Mouse (Mus musculus) NIH3T3 (cell line): ENCODE data around the gene 1700030K09Rik.

Source experiments
- DNase-seq: peaks from one replicate; pipeline ENCODE4 v3.0.0-alpha.2; 2012; ENCODE audit warnings: low read depth

1700030K09Rik gene

GRCm38 (mm10) chr8:72443338-72443993 is at the start of gene 1700030K09Rik, which contains the start of gene Calr3:
Gene 1700030K09Rik, plus strand, starts transcription at chr8:72443880.
Gene Calr3, minus strand, starts transcription at chr8:72443870.
- DNase-seq = peak; percentile 98

DNA sequence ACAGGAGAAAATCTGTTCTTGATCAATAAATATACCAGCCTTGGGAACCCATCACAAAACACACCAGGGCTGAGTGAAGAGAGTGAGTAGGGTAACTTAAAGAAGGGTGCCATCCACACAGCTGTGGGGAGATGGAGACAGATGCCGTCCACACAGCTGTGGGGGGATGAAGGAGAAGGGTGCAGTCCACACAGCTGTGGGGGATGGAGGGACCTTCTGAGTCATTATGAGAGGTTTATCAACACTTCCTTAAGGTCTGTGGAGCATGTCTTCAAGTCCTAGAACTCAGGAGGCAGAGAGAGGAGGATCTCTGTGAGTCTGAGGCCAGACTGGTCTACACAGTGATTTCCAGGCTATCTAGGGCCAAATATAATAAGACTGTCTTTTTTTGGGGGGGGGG is 42.3 kb upstream of the 1700030K09Rik start:
- no peak for DNase-seq

GRCm38 (mm10) chr8:72402981-72403380 is 40.7 kb upstream of the 1700030K09Rik start:
- DNase-seq = no peak

DNA sequence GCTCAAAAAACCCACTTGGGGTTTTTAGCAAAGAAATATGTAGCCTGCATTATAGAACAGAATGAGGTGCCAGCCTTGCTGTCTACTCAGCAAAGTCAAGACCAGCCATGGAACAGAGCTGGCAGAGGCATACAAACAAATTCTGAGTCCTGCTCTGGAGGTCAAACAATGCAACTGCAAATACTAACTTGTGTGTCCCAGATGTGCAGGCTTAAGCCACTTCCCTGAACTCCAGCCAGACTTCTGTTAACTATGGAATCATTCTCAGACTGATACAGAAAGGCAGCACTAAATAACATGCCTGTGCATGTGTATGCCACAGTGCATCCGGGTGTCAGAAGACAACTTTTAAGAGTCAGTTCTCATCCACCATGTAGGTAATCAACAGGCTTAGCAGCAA is 35.8 kb upstream of the 1700030K09Rik start:
- DNase-seq = peak; percentile 45

- peak; percentile 26 for DNase-seq
Observed at GRCm38 (mm10) chr8:72409443-72409842, 34.2 kb upstream of the 1700030K09Rik start.

- no peak for DNase-seq
Observed at GRCm38 (mm10) chr8:72413839-72414238, 29.8 kb upstream of the 1700030K09Rik start.

- no peak for DNase-seq
Observed at GRCm38 (mm10) chr8:72415252-72415651, 28.4 kb upstream of the 1700030K09Rik start.

- DNase-seq = no peak
Observed at GRCm38 (mm10) chr8:72418073-72418472, 25.6 kb upstream of the 1700030K09Rik start.

DNA sequence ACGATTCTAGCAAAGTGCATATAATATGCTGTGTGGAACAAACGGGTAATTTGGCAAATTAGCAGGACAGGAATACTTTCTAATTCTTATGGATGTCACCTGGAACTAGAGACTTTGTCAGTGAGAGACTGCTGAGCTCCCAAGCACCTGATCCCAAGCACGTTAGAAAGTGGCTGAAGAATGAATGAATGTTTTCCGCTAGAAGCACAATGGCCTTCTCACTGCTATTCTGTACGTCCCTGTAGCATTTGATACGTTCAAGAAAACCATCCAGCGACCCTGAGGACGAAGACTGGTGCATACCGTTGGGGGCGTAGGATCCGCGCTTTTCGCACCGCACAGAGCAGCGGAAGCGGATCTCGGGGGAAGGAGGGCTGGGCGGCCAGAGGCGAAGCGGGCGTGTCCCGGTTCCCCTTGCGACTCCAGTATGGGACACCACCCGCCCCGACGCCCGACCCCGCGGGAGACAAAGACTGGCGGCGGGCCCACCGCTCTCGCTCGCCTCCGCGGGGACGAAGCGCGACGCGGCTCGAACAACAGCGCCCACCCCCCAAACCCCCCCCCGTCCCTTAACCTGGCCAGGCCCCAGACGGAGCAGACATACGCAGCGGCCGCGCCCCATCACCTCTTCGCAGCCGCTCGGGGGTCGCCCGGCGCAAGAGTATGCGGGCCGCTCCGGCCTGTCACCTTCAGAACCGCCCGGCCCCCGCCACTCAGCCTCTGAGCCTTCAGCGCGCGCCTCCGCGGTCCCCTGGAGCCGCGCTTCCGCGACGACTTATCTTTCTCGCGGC is 22.9 kb upstream of the 1700030K09Rik start:
- DNase-seq = peak; percentile 36

GRCm38 (mm10) chr8:72421362-72422335 is 22.0 kb upstream of the 1700030K09Rik start, which contains the start of gene Eps15l1:
Gene Eps15l1, minus strand, starts transcription at chr8:72421460.
- peak; percentile 100 for DNase-seq

DNA sequence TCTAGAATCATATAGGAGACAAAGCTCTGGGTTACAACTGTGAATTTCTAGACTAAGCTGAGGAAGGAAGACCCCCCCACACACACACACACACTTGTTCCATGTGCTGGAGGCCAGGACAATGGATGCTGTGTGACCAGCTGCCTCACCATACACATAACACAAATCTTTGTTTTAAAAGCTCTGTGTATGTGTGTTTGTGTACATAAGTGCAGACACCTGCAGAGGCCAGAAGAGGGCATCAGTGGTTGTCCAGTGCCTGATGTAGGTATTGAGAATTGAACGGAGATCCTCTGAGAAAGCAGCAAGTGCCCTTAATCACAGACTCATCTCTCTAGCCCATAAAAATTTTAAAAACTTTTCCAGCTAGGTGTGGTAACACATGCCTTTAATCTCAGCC is 20.8 kb upstream of the 1700030K09Rik start:
- DNase-seq = peak; percentile 49

- no peak for DNase-seq
Observed at GRCm38 (mm10) chr8:72429676-72430075, 14.0 kb upstream of the 1700030K09Rik start.

DNA sequence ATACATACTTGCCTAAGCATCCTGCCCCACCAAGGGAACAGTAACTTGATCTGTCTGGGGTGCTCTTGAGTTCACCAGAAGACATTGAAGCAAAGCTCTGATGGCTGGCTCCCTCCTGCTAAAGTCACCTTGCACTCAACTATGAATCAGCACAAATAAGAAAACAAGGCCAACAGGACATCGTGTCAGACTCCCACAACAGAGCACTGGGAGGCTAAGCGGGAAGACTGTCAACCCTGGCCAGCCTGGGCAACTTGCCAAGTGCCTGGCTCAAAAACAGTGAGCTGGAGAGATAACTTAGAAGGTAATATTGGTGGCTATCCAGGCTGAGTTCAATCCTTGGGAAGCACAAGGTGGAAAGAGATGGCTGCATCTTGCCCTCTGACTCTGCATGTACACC is 8.7 kb upstream of the 1700030K09Rik start:
- peak; percentile 77 for DNase-seq

GRCm38 (mm10) chr8:72438248-72439015 is 5.2 kb upstream of the 1700030K09Rik start:
- no peak for DNase-seq

GRCm38 (mm10) chr8:72443994-72444350 is 292 bp downstream of the 1700030K09Rik start:
- DNase-seq = no peak

- DNase-seq = no peak
Observed at GRCm38 (mm10) chr8:72445071-72445470, 1.4 kb downstream of the 1700030K09Rik start.

GRCm38 (mm10) chr8:72451516-72451915 is 7.8 kb downstream of the 1700030K09Rik start:
- no peak for DNase-seq

GRCm38 (mm10) chr8:72453904-72454303 is 10.2 kb downstream of the 1700030K09Rik start:
- DNase-seq = no peak

DNA sequence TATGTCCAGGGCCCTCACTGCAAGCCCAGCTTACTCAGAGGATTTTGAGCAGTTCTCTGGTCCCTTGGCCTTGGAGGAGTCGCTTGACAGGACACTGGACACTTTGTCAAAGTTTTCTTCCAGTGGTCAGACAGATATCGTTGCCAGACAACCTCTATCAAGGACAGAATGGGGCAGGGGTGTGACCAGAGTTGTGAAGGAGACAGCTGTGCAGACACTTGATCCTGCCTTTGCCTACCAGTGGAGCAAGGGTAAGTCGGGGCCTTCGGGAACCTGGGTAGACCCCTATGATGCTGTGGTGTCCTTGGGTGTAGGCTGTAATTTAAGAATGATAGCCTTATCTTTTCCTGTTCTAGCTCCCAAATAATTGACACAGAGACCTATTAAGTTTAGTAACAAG is 11.6 kb downstream of the 1700030K09Rik start:
- DNase-seq = no peak

DNA sequence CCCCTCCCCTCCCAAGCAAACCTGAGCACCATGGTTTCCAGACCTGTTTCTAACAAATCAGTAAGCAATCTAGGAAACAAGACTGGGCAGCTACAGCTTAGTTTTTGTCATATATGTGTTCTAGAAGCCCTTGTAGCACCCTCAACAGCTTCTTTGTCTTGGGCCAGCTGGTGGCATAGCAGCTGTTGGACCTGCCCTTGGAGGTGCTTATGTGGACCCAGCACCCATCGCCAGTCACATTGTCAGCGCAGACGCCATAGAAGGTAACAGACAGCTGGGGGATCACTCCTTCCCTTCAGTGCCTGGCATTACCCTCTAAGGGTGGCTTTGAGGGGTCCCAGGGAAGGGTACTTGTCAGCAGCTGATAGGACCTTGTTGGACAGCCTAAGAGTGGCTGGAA is 14.1 kb downstream of the 1700030K09Rik start:
- no peak for DNase-seq

DNA sequence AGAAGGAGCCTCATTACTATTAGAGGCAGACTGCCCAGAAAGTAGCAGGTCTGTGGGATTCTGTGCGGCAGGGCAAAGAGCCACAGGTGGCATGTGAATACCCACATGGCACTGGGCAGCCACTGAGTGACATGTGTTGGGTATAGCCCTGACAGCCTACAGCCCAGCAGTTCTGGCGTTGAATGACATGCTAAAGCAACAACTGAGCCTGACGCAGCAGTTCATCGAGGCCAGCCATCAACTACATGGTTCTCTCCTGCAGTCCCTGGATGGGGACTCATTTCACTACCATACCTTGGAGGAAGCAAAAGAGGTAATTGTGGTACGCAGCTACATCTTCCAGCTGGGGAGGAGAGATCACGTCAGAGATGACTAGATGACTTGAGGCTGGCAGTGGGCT is 14.8 kb downstream of the 1700030K09Rik start:
- DNase-seq = no peak
